Mouse (Mus musculus) midbrain, embryonic 16.5 days (tissue): ENCODE results near the gene Rab7. TPM values are rescaled to one million over a fixed set of nuclear protein-coding genes. Genes with fewer than 3 reads are reported as not detected.

Experiments
- ATAC-seq: fragments of 200-750 bp; cut with Nextera tagmentation; 2 replicates; pipeline ENCODE4 v1.8.0; 2017; ENCODE audit warnings: moderate TSS enrichment
- H3K27ac ChIP-seq: fragments of 300-500 bp; sonication (generic); 2 replicates; pipeline ENCODE4 v1.5.1; 2014; ENCODE audit warnings: mild to moderate bottlenecking, low read length, mixed read lengths
- H3K27me3 ChIP-seq: fragments of 300-500 bp; sonication (generic); 2 replicates; pipeline ENCODE4 v1.6.1; 2014; ENCODE audit warnings: low read depth, low read length, mixed read lengths; ENCODE audit not compliant: control insufficient read depth, insufficient read depth
- H3K36me3 ChIP-seq: fragments of 300-500 bp; sonication (generic); 2 replicates; pipeline ENCODE4 v1.6.1; 2014; ENCODE audit warnings: mild to moderate bottlenecking, low read length, moderate library complexity, mixed read lengths; ENCODE audit not compliant: control insufficient read depth, insufficient read depth
- H3K4me1 ChIP-seq: fragments of 300-500 bp; sonication (generic); 2 replicates; pipeline ENCODE4 v1.6.1; 2014; ENCODE audit warnings: mild to moderate bottlenecking, low read length, mixed read lengths; ENCODE audit not compliant: control insufficient read depth, insufficient read depth
- H3K4me2 ChIP-seq: fragments of 300-500 bp; sonication (generic); 2 replicates; pipeline ENCODE4 v1.6.1; 2014; ENCODE audit warnings: mild to moderate bottlenecking, low read length, mixed read lengths
- H3K4me3 ChIP-seq: fragments of 300-500 bp; sonication (generic); 2 replicates; pipeline ENCODE4 v1.5.1; 2014; ENCODE audit warnings: low read depth, mild to moderate bottlenecking, low read length, moderate library complexity, mixed read lengths
- H3K9ac ChIP-seq: fragments of 300-500 bp; sonication (generic); 2 replicates; pipeline ENCODE4 v1.6.1; 2014; ENCODE audit warnings: low read depth, low read length, mixed read lengths
- H3K9me3 ChIP-seq: fragments of 300-500 bp; sonication (generic); replicated peaks from 2 replicates; pipeline ENCODE4 v1.6.1; 2014; ENCODE audit warnings: mild to moderate bottlenecking, low read length, mixed read lengths; ENCODE audit not compliant: control insufficient read depth, poor library complexity, severe bottlenecking
- WGBS: fragments of 180-500 bp; shearing (Covaris S2); extraction: QIAGEN DNeasy Blood & Tissue Kit; methylation state at CpG from one replicate; pipeline ENCODE4 v1.1.7; 2014; 5-methylcytosine and 5-hydroxymethylcytosine counted together
- polyA plus RNA-seq: library from polyadenylated mRNA; unstranded; fragments of >200 nt; fragmentation: Nextera tagmentation; extraction: Ambion mirVana; gene quantifications from 2 replicates; pipeline ENCODE4 v1.2.1, GENCODE M21; 2015

Gene Rab7
- polyA plus RNA-seq, 1 experiment from 2014 or later = 370 TPM

DNA sequence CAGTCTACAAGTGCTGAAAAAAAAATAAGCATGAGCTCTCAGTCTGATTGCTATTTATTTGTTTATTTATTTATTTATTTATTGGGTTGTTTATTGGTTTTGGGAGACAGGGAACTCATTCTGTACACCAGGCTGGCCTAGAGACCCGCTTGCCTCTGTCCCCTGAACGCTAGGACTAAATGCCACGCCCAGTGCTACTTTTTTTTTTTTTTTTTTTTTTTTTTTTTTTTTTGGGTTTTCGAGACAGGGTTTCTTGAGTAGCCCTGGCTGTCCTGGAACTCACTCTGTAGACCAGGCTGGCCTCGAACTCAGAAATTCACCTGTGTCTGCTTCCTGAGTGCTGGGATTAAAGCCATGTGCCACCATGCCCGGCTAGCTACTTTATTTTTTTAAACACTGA, 25.4 kb upstream of the Rab7 start:
- Histone ChIP-seq H3K4me3 (no peak overlapping the region), H3K36me3 (no peaks in the 10 kb centered on the region), H3K4me1 (peaks cover under 1% of the 10 kb centered on the region), H3K9me3 (no peaks in the 10 kb centered on the region), H3K27me3 (no peaks in the 10 kb centered on the region), H3K4me2 (no peak overlapping the region), H3K9ac (no peak overlapping the region), H3K27ac (no peak overlapping the region)
- WGBS = 77% methylated on average over 6 of the region's 6 CpGs
- ATAC-seq = no peak

- no peak overlapping the region for H3K4me2 ChIP-seq
- 85% methylated on average over 1 of the region's 1 CpGs for WGBS
Observed at GRCm38 (mm10) chr6:88068739-88069138, 23.7 kb upstream of the Rab7 start.

DNA sequence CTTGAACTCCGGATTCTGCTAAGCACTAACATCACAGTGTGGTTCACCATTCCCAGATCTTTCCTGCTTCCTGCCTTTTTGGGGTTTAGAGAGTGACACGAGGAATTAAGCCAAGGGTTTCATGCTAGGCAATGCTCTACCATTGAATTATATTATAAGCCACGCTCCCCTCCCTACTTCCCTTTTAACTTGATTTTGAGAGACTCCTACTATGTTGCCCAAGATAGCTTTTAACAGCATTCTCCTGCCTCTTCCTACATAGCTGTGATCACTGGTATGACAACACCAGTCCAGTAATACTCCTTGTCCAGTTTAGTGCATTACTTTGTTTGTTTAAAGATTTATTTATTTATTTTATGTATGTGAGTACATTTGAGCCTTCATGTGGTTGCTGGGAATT, 22.7 kb upstream of the Rab7 start:
- 68% methylated on average over 3 of the region's 3 CpGs for WGBS
- no peak for ATAC-seq

More at GRCm38 (mm10) chr6:88068739-88069138, 23.7 kb upstream of the Rab7 start:
- H3K9me3 ChIP-seq = no peaks in the 10 kb centered on the region
- H3K27me3 ChIP-seq = no peaks in the 10 kb centered on the region
- H3K36me3 ChIP-seq = no peaks in the 10 kb centered on the region
- H3K27ac ChIP-seq = no peak overlapping the region
- H3K4me1 ChIP-seq = no peaks in the 10 kb centered on the region
- ATAC-seq = no peak
- H3K4me3 ChIP-seq = no peak overlapping the region
- no peak overlapping the region for H3K9ac ChIP-seq

DNA sequence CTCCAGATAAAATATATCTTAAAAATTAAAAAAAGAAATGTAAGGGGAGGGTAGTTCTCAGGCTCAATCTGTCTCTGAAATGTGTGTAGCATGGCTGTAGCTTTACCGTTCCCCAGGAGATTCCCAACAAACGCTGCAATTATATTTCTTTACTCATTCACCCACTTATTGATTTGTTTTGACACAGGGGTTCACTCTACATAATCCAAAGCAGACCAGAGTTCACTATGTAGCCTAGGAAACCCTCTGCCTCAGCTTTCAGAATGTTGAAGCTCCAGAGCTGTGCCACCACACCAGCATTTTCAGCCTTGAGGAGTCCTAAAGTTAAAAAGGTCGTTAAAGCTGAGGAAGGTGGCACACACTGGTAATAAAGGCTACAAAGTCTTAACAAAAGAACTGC, 20.9 kb upstream of the Rab7 start:
- H3K4me3 ChIP-seq = no peak overlapping the region
- WGBS = 66% methylated on average over 3 of the region's 3 CpGs
- H3K36me3 ChIP-seq = no peaks in the 10 kb centered on the region
- H3K9ac ChIP-seq = no peak overlapping the region
- no peaks in the 10 kb centered on the region for H3K4me1 ChIP-seq
- H3K27me3 ChIP-seq = no peaks in the 10 kb centered on the region
- no peaks in the 10 kb centered on the region for H3K9me3 ChIP-seq
- no peak overlapping the region for H3K4me2 ChIP-seq
- no peak for ATAC-seq
- no peak overlapping the region for H3K27ac ChIP-seq

More for the DNA sequence above, 22.7 kb upstream of the Rab7 start:
- Histone ChIP-seq H3K4me2 (no peak overlapping the region), H3K27ac (no peak overlapping the region), H3K9ac (no peak overlapping the region), H3K4me1 (no peaks in the 10 kb centered on the region), H3K4me3 (no peak overlapping the region), H3K9me3 (no peaks in the 10 kb centered on the region), H3K27me3 (no peaks in the 10 kb centered on the region), H3K36me3 (no peaks in the 10 kb centered on the region)

GRCm38 (mm10) chr6:88065116-88065515, 20.0 kb upstream of the Rab7 start:
- Histone ChIP-seq H3K4me3 (no peak overlapping the region), H3K27ac (no peak overlapping the region), H3K9me3 (no peaks in the 10 kb centered on the region), H3K9ac (no peak overlapping the region), H3K4me2 (no peak overlapping the region), H3K36me3 (no peaks in the 10 kb centered on the region), H3K27me3 (no peaks in the 10 kb centered on the region), H3K4me1 (no peaks in the 10 kb centered on the region)
- ATAC-seq = no peak
- 52% methylated on average over 4 of the region's 4 CpGs for WGBS

DNA sequence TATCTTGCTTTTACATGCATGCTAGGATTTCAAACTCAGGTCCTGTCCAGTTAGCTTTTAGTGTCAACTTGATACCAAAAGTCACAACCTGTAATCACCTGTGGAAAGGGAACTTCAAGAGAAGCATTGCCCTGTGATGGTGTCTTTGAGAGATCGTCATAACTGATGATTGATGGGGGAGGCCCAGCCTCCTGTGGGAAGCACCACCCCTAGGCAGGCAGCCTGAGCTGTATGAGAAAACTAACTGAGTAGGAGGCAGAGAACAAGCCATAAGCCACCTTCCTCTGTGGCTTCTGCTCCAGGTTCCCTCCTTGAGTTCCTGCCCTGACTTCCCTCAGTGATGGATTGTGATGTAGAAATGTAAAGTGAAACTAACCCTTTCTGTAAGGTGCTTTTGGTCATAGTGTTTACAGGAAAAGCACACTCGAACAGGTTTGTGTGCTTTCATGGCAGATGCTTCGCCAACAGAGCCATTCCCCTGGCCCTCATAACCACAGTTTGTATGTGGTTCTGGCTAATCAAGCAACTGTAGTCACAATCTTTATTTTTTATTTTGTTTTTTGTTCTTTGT, 19.1 kb upstream of the Rab7 start:
- Histone ChIP-seq H3K36me3 (no peaks in the 10 kb centered on the region), H3K27ac (no peak overlapping the region), H3K27me3 (no peaks in the 10 kb centered on the region), H3K9ac (no peak overlapping the region), H3K9me3 (no peaks in the 10 kb centered on the region), H3K4me2 (no peak overlapping the region), H3K4me3 (no peak overlapping the region), H3K4me1 (no peaks in the 10 kb centered on the region)
- no peak for ATAC-seq
- WGBS = 86% methylated on average over 3 of the region's 3 CpGs

- no peak overlapping the region for H3K4me2 ChIP-seq
- H3K4me1 ChIP-seq = no peaks in the 10 kb centered on the region
- WGBS = 83% methylated on average over 4 of the region's 4 CpGs
Observed at GRCm38 (mm10) chr6:88062398-88062797, 17.3 kb upstream of the Rab7 start.

GRCm38 (mm10) chr6:88061406-88061805, 16.3 kb upstream of the Rab7 start:
- Histone ChIP-seq H3K27me3 (no peaks in the 10 kb centered on the region), H3K9me3 (no peaks in the 10 kb centered on the region), H3K4me1 (no peaks in the 10 kb centered on the region), H3K4me2 (no peak overlapping the region), H3K36me3 (no peaks in the 10 kb centered on the region), H3K9ac (no peak overlapping the region), H3K27ac (no peak overlapping the region), H3K4me3 (no peak overlapping the region)
- ATAC-seq = no peak
- 80% methylated on average over 4 of the region's 4 CpGs for WGBS

More at GRCm38 (mm10) chr6:88062398-88062797, 17.3 kb upstream of the Rab7 start:
- Histone ChIP-seq H3K36me3 (no peaks in the 10 kb centered on the region), H3K4me3 (no peak overlapping the region), H3K9ac (no peak overlapping the region), H3K9me3 (no peaks in the 10 kb centered on the region), H3K27ac (no peak overlapping the region), H3K27me3 (no peaks in the 10 kb centered on the region)
- ATAC-seq = no peak

GRCm38 (mm10) chr6:88060602-88061001, 15.5 kb upstream of the Rab7 start:
- Histone ChIP-seq H3K27ac (no peak overlapping the region), H3K9ac (no peak overlapping the region), H3K4me2 (no peak overlapping the region), H3K9me3 (no peaks in the 10 kb centered on the region), H3K4me1 (no peaks in the 10 kb centered on the region), H3K36me3 (no peaks in the 10 kb centered on the region), H3K27me3 (no peaks in the 10 kb centered on the region), H3K4me3 (no peak overlapping the region)
- no peak for ATAC-seq
- 90% methylated on average over 4 of the region's 4 CpGs for WGBS
